Mouse (Mus musculus) ES-CJ7 (cell line): ENCODE measurements around the gene Mesd.
A peak's percentile ranks its signal among the peaks of the same experiment; 100 is the strongest.
"Not testable (repeated sequence)": the region's sequence is repeated elsewhere in the genome, so short reads cannot be mapped to it uniquely, and the experiment has no call there.

Source experiments
- DNase-seq: peaks from one replicate; pipeline ENCODE4 v3.0.0; 2011; ENCODE audit warnings: low read depth, low spot score

Gene Mesd

GRCm38 (mm10) chr7:83878676-83879448 is 5.4 kb upstream of the Mesd start:
- peak; percentile 82 for DNase-seq

- DNase-seq, result peak; percentile 67
Measured at GRCm38 (mm10) chr7:83882150-83882632, 2.1 kb upstream of the Mesd start.

GRCm38 (mm10) chr7:83882633-83883275 is 1.5 kb upstream of the Mesd start:
- DNase-seq, result peak; percentile 26

- DNase-seq, result peak; percentile 42
Measured at GRCm38 (mm10) chr7:83883276-83884020, 818 bp upstream of the Mesd start.

- DNase-seq, result peak; percentile 57
Measured at GRCm38 (mm10) chr7:83884921-83885532, 761 bp downstream of the Mesd start.

GRCm38 (mm10) chr7:83885835-83886234 is 1.6 kb downstream of the Mesd start:
- no peak for DNase-seq

- DNase-seq, result peak; percentile 59
Measured at GRCm38 (mm10) chr7:83886366-83887129, 2.3 kb downstream of the Mesd start.

GRCm38 (mm10) chr7:83889383-83889782 is 5.1 kb downstream of the Mesd start:
- DNase-seq, result no peak

GRCm38 (mm10) chr7:83889946-83890345 is 5.7 kb downstream of the Mesd start:
- not testable (repeated sequence) for DNase-seq

- peak; percentile 100 for DNase-seq
Measured at GRCm38 (mm10) chr7:83891433-83892332, 7.4 kb downstream of the Mesd start.

GRCm38 (mm10) chr7:83892333-83892669 is 8.0 kb downstream of the Mesd start:
- DNase-seq, result no peak

- no peak for DNase-seq
Measured at GRCm38 (mm10) chr7:83894348-83894747, 10.1 kb downstream of the Mesd start.

GRCm38 (mm10) chr7:83896077-83896740 is 11.9 kb downstream of the Mesd start:
- DNase-seq, result no peak

GRCm38 (mm10) chr7:83898267-83898666 is 14.0 kb downstream of the Mesd start:
- DNase-seq, result no peak

GRCm38 (mm10) chr7:83900519-83900918 is 16.3 kb downstream of the Mesd start:
- DNase-seq, result no peak

- DNase-seq, result no peak
Measured at GRCm38 (mm10) chr7:83901425-83901824, 17.2 kb downstream of the Mesd start.

GRCm38 (mm10) chr7:83902296-83903145 is 18.3 kb downstream of the Mesd start:
- DNase-seq, result peak; percentile 93

GRCm38 (mm10) chr7:83904831-83905230 is 20.6 kb downstream of the Mesd start:
- DNase-seq, result no peak

GRCm38 (mm10) chr7:83911909-83912308 is 27.6 kb downstream of the Mesd start:
- no peak for DNase-seq
